Mouse (Mus musculus): ENCODE measurements around the gene Iqschfp. TPM values are rescaled to one million over a fixed set of nuclear protein-coding genes. Genes with fewer than 3 reads are reported as not detected.
A peak's percentile ranks its signal among the peaks of the same experiment; 100 is the strongest.

Gene Iqschfp
- polyA plus RNA-seq, 1 experiment from 2014 or later: 2.5 TPM

- H3K27ac ChIP-seq: no peak overlapping the region
- no peak overlapping the region for H3K4me2 ChIP-seq
- H3K4me3 ChIP-seq (replicated peaks): no peak overlapping the region
- no peaks in the 10 kb centered on the region; the same call in 1 of the 2 replicates for H3K4me1 ChIP-seq
- no peaks in the 10 kb centered on the region for H3K9me3 ChIP-seq
- no peak overlapping the region for H3K9ac ChIP-seq
- no peaks in the 10 kb centered on the region for H3K36me3 ChIP-seq (replicated peaks)
- no peak for ATAC-seq (ENCODE audit: low FRiP score)
- H3K27me3 ChIP-seq: no peaks in the 10 kb centered on the region
- WGBS: 92% methylated on average over 4 of the region's 4 CpGs
Measured at GRCm38 (mm10) chr3:68269251-68269650, 377.2 kb downstream of the Iqschfp start.

DNA sequence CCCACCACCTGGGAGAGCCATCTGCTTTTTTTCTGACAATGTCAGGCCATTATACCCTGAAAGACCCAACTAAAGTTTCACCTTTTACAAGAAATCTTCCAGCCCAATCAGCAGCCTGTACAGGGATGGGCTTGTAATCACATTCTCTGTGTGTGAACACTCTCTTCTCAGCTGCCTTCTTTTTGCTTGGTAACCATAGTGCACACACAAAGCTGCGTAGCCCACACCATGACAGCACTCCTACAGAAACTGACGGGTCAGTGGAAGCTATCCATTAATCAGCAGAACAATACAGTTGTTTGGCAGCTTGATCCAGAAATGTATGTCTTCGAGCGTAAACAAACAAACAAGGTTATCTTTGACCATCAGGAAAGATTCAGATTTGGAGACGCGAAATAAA, 378.2 kb downstream of the Iqschfp start:
- H3K36me3 ChIP-seq (replicated peaks): no peaks in the 10 kb centered on the region
- no peaks in the 10 kb centered on the region for H3K27me3 ChIP-seq
- no peak overlapping the region for H3K9ac ChIP-seq
- ATAC-seq (ENCODE audit: low FRiP score): peak; percentile 64
- no peak overlapping the region for H3K4me2 ChIP-seq
- no peak overlapping the region for H3K4me3 ChIP-seq (replicated peaks)
- WGBS: 76% methylated on average over 6 of the region's 6 CpGs
- no peak overlapping the region for H3K27ac ChIP-seq
- H3K9me3 ChIP-seq: no peaks in the 10 kb centered on the region
- no peaks in the 10 kb centered on the region; the same call in 1 of the 2 replicates for H3K4me1 ChIP-seq

DNA sequence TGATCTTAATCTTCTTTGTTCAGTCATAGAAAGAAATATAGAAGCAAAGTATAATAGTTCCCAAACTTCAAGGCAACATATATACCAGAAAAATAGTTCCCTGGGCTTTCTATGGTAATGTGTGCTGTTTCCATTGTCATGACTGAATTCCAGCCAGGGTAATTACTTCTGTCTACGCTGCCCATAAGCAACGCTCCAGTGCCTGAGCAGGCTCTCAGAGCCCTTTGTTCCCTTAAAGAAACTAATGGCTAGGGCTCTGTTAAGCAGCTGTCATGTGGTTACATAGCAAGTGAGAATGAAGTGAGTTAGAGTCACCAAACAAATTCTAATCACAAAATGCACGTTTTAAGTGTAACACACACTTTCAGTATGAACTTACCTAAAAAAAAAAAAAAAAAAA, 379.4 kb downstream of the Iqschfp start:
- Histone ChIP-seq H3K27ac (no peak overlapping the region), H3K4me1 (no peaks in the 10 kb centered on the region; the same call in 1 of the 2 replicates), H3K4me2 (no peak overlapping the region), H3K9me3 (no peaks in the 10 kb centered on the region), H3K4me3 (replicated peaks) (no peak overlapping the region), H3K9ac (no peak overlapping the region), H3K27me3 (no peaks in the 10 kb centered on the region), H3K36me3 (replicated peaks) (no peaks in the 10 kb centered on the region)
- WGBS: 22% methylated on average over 3 of the region's 3 CpGs
- peak; percentile 75; the same call in 1 of the 2 replicates for ATAC-seq (ENCODE audit: low FRiP score)

- 52% methylated on average over 3 of the region's 3 CpGs for WGBS
- Histone ChIP-seq H3K27ac (no peak overlapping the region), H3K27me3 (no peaks in the 10 kb centered on the region), H3K36me3 (replicated peaks) (no peaks in the 10 kb centered on the region), H3K9ac (no peak overlapping the region), H3K4me1 (no peaks in the 10 kb centered on the region; the same call in 1 of the 2 replicates), H3K4me2 (no peak overlapping the region), H3K9me3 (no peaks in the 10 kb centered on the region), H3K4me3 (replicated peaks) (no peak overlapping the region)
- 0 out of 2 replicates have a peak, but pooled peaks have one; percentile 33 for ATAC-seq (ENCODE audit: low FRiP score)
Measured at GRCm38 (mm10) chr3:68271881-68272280, 379.8 kb downstream of the Iqschfp start.

DNA sequence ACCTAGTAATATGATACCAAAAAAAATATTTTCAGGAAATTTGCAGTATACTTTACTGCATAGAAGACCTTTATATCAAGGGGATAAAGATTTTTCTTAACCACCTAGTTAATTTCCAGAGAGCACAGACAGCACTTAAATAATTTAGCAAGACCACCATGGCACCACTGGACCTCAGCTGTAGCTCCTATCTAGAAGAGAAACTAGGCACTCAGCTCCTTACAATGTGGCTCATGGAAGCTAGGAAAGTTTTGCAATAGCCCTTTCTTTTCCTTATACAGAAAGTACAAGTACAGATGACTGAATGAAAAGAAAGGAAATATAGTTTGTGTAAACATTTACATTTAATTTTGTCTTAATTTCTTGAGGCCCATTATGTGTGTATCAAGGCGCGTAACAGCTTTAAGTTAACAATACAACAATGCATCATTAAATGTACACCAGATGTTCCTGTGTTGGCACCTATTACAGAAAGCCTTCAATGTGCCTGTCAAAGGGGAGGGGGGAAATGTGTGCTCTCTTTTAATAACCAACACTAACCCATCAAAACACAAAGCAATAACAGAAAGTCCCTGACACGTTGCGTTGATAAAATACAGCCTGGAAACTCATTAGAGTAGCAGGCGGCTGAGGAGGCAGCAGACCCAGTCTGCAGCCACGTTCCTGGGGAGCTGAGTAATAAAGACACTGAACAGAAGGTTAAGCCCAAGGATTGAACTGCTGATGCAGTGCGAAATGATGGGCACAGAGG, 391.0 kb downstream of the Iqschfp start:
- Histone ChIP-seq H3K27ac (no peak overlapping the region), H3K4me2 (0 out of 2 replicates have a peak overlapping the region, but pooled peaks have one; percentile 8), H3K9me3 (no peaks in the 10 kb centered on the region), H3K36me3 (replicated peaks) (no peaks in the 10 kb centered on the region), H3K9ac (no peak overlapping the region), H3K27me3 (no peaks in the 10 kb centered on the region), H3K4me3 (replicated peaks) (no peak overlapping the region), H3K4me1 (peaks cover 9% of the 10 kb centered on the region)
- 27% methylated on average over 7 of the region's 7 CpGs for WGBS
- ATAC-seq (ENCODE audit: low FRiP score): peak; percentile 83

DNA sequence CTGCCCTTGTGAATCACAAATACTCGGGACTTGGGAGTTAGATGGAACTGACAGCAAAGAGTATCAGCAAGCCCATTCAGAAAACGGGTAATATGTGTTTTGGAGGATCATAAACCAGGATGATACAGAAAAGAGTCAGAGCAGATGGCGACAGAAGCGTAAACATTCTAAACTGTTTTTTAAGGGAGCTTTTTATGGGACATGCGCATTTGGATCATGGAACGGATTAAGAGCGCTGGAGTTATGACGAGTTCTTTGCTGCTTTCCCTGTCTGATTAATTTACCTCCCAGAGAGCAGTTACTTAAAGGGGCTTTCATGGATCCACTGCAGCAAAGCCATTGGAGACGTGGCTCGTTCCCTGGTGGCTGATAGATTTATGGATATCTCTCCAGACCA, 391.6 kb downstream of the Iqschfp start:
- Histone ChIP-seq H3K27me3 (no peaks in the 10 kb centered on the region), H3K9me3 (no peaks in the 10 kb centered on the region), H3K4me2 (0 out of 2 replicates have a peak overlapping the region, but pooled peaks have one; percentile 8), H3K27ac (no peak overlapping the region), H3K4me1 (peaks cover 9% of the 10 kb centered on the region), H3K9ac (no peak overlapping the region), H3K36me3 (replicated peaks) (no peaks in the 10 kb centered on the region), H3K4me3 (replicated peaks) (no peak overlapping the region)
- no peak for ATAC-seq (ENCODE audit: low FRiP score)
- 54% methylated on average over 10 of the region's 10 CpGs for WGBS

GRCm38 (mm10) chr3:68284500-68284899, 392.5 kb downstream of the Iqschfp start:
- Histone ChIP-seq H3K9ac (no peak overlapping the region), H3K36me3 (replicated peaks) (no peaks in the 10 kb centered on the region), H3K4me3 (replicated peaks) (no peak overlapping the region), H3K27ac (no peak overlapping the region), H3K9me3 (no peaks in the 10 kb centered on the region), H3K4me1 (peaks cover 9% of the 10 kb centered on the region), H3K4me2 (no peak overlapping the region), H3K27me3 (no peaks in the 10 kb centered on the region)
- ATAC-seq (ENCODE audit: low FRiP score): no peak
- 87% methylated on average over 2 of the region's 2 CpGs for WGBS

DNA sequence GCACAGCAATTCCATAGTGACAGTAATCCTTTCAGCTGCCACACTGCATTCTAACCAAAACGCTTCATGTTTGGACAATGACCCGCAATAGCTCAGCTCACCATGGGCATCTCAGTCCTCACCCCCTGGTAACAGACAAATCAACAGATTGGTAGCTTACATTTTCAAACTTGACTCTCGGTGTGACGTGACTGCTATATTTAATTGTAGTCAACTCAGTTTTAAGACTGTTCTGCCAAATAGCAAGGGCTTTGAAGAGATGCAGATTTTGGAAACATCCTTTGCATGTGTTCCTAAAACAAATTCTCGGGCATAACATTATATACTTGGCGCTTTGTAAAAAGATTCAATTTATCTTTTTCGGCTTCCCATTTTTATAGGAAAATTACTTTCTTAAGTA, 404.7 kb downstream of the Iqschfp start:
- WGBS: 88% methylated on average over 7 of the region's 7 CpGs
- Histone ChIP-seq H3K9ac (no peak overlapping the region), H3K27ac (no peak overlapping the region), H3K4me2 (no peak overlapping the region), H3K36me3 (replicated peaks) (no peaks in the 10 kb centered on the region), H3K9me3 (no peaks in the 10 kb centered on the region), H3K4me3 (replicated peaks) (no peak overlapping the region), H3K4me1 (no peaks in the 10 kb centered on the region), H3K27me3 (no peaks in the 10 kb centered on the region)
- no peak for ATAC-seq (ENCODE audit: low FRiP score)

DNA sequence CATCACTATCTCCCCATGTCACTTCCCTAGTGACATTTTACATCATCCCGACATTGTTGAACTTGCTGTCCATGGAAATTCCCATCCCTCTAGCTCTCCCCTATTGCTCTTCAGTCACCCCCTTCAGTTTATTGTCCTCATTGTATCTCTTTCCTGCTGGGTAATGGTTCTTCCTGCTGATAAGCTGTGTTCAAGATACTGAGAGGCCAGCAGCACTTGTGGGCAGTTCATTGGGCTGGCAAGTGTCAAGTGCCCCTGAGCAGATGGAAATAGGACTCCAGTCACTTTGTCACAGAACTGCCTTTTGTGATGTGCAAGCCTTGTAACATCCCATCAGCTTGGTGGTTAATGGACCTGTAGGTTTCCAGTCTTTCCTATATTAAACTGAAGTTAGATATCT, 413.6 kb downstream of the Iqschfp start:
- Histone ChIP-seq H3K9me3 (no peaks in the 10 kb centered on the region), H3K4me1 (no peaks in the 10 kb centered on the region), H3K4me3 (replicated peaks) (no peak overlapping the region), H3K4me2 (no peak overlapping the region), H3K36me3 (replicated peaks) (no peaks in the 10 kb centered on the region), H3K27me3 (0 out of 2 replicates have a peak, but pooled peaks cover 3% of the 10 kb centered on the region), H3K9ac (no peak overlapping the region), H3K27ac (no peak overlapping the region)
- 54% methylated on average over 1 of the region's 1 CpGs for WGBS
- ATAC-seq (ENCODE audit: low FRiP score): no peak

- ATAC-seq (ENCODE audit: low FRiP score): no peak
Measured at GRCm38 (mm10) chr3:68306726-68307125, 414.7 kb downstream of the Iqschfp start.

GRCm38 (mm10) chr3:68325575-68325974, 433.5 kb downstream of the Iqschfp start:
- 78% methylated on average over 6 of the region's 6 CpGs for WGBS
- H3K27me3 ChIP-seq: no peaks in the 10 kb centered on the region
- no peak overlapping the region for H3K4me3 ChIP-seq (replicated peaks)
- no peak overlapping the region for H3K4me2 ChIP-seq
- H3K36me3 ChIP-seq (replicated peaks): no peaks in the 10 kb centered on the region
- no peak for ATAC-seq (ENCODE audit: low FRiP score)
- H3K27ac ChIP-seq: no peak overlapping the region
- H3K4me1 ChIP-seq: no peaks in the 10 kb centered on the region
- no peak overlapping the region for H3K9ac ChIP-seq
- no peaks in the 10 kb centered on the region for H3K9me3 ChIP-seq

More at GRCm38 (mm10) chr3:68306726-68307125, 414.7 kb downstream of the Iqschfp start:
- 21% methylated on average over 4 of the region's 4 CpGs for WGBS
- no peaks in the 10 kb centered on the region for H3K4me1 ChIP-seq
- H3K36me3 ChIP-seq (replicated peaks): no peaks in the 10 kb centered on the region
- no peak overlapping the region for H3K27ac ChIP-seq
- no peak overlapping the region for H3K9ac ChIP-seq
- H3K4me3 ChIP-seq (replicated peaks): no peak overlapping the region
- no peaks in the 10 kb centered on the region for H3K9me3 ChIP-seq
- no peak overlapping the region for H3K4me2 ChIP-seq
- 0 out of 2 replicates have a peak, but pooled peaks cover 3% of the 10 kb centered on the region for H3K27me3 ChIP-seq

DNA sequence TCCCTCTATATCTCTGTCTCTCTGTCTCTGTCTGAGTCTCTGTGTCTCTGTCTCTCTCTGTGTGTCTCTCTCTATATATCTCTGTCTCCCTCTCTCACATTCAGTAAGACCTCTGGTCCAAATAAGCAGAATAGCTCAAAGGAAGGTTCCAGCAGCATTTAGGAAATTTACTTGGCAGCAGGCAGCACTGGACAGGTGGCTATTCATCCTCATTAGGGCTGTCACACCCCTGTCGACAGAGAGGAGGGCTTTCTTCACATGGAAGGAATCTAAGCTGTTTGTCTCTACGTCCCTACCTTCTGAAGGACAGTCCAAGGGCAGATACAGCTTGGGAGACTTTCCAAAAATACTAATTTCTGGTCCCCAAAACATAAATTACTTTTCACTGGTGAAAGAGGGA, 440.5 kb downstream of the Iqschfp start:
- WGBS: 76% methylated on average over 2 of the region's 2 CpGs
- Histone ChIP-seq H3K4me2 (no peak overlapping the region), H3K27me3 (no peaks in the 10 kb centered on the region), H3K36me3 (replicated peaks) (no peaks in the 10 kb centered on the region), H3K4me1 (no peaks in the 10 kb centered on the region), H3K9me3 (no peaks in the 10 kb centered on the region), H3K27ac (no peak overlapping the region), H3K9ac (no peak overlapping the region), H3K4me3 (replicated peaks) (no peak overlapping the region)
- no peak for ATAC-seq (ENCODE audit: low FRiP score)

- Histone ChIP-seq H3K27me3 (no peaks in the 10 kb centered on the region), H3K9me3 (no peaks in the 10 kb centered on the region), H3K4me1 (no peaks in the 10 kb centered on the region), H3K36me3 (replicated peaks) (no peaks in the 10 kb centered on the region), H3K4me3 (replicated peaks) (no peak overlapping the region), H3K4me2 (no peak overlapping the region), H3K27ac (no peak overlapping the region), H3K9ac (no peak overlapping the region)
- 93% methylated on average over 4 of the region's 4 CpGs for WGBS
- ATAC-seq (ENCODE audit: low FRiP score): no peak
Measured at GRCm38 (mm10) chr3:68335501-68335900, 443.5 kb downstream of the Iqschfp start.
